Mouse (Mus musculus) urinary bladder, adult 2 months (tissue): ENCODE measurements around the gene Cetn4. TPM values are rescaled to one million over a fixed set of nuclear protein-coding genes. Genes with fewer than 3 reads are reported as not detected.

Source experiments
- DNase-seq: peaks from one replicate; pipeline ENCODE4 v3.0.0; 2022; ENCODE audit warnings: low spot score
- polyA plus RNA-seq: library from polyadenylated mRNA; depleted of rRNA; stranded (reverse); fragments of >200 nt; gene quantifications from 2 replicates; pipeline ENCODE4 v1.2.3, GENCODE M21; 2012; rRNA removed

The Cetn4 gene
- polyA plus RNA-seq, 1 experiment: 3.2 TPM

- DNase-seq: no peak
These were observed 9.8 kb downstream of the Cetn4 start for GRCm38 (mm10) chr3:37302685-37303084.

GRCm38 (mm10) chr3:37299470-37299869 is 13.0 kb downstream of the Cetn4 start:
- DNase-seq: no peak

GRCm38 (mm10) chr3:37292654-37293053 is 19.9 kb downstream of the Cetn4 start:
- DNase-seq: no peak

GRCm38 (mm10) chr3:37291929-37292328 is 20.6 kb downstream of the Cetn4 start:
- no peak for DNase-seq

GRCm38 (mm10) chr3:37290881-37291541 is 21.5 kb downstream of the Cetn4 start:
- DNase-seq: no peak

- no peak for DNase-seq
These were observed 23.3 kb downstream of the Cetn4 start for GRCm38 (mm10) chr3:37289237-37289636.

- no peak for DNase-seq
These were observed 29.3 kb downstream of the Cetn4 start for GRCm38 (mm10) chr3:37283234-37283633.

GRCm38 (mm10) chr3:37282299-37282922 is 30.1 kb downstream of the Cetn4 start:
- no peak for DNase-seq

- no peak for DNase-seq
These were observed 31.6 kb downstream of the Cetn4 start for GRCm38 (mm10) chr3:37280871-37281270.

GRCm38 (mm10) chr3:37280221-37280620 is 32.3 kb downstream of the Cetn4 start:
- DNase-seq: no peak

GRCm38 (mm10) chr3:37274661-37275060 is 37.8 kb downstream of the Cetn4 start:
- DNase-seq: no peak

GRCm38 (mm10) chr3:37273092-37273491 is 39.4 kb downstream of the Cetn4 start:
- no peak for DNase-seq

- no peak for DNase-seq
These were observed 41.3 kb downstream of the Cetn4 start for GRCm38 (mm10) chr3:37271209-37271608.

- no peak for DNase-seq
These were observed 42.6 kb downstream of the Cetn4 start for GRCm38 (mm10) chr3:37269926-37270325.

GRCm38 (mm10) chr3:37268338-37268737 is 44.2 kb downstream of the Cetn4 start:
- no peak for DNase-seq

- no peak for DNase-seq
These were observed 53.0 kb downstream of the Cetn4 start for GRCm38 (mm10) chr3:37259331-37259999.

- DNase-seq: no peak
These were observed 54.7 kb downstream of the Cetn4 start for GRCm38 (mm10) chr3:37257776-37258175.

Other genes starting within 250 kb of the Cetn4 start
- not detected in 2 replicates for gene Adad1, start 249.2 kb downstream of the Cetn4 start, polyA plus RNA-seq
- gene Il2, start 186.7 kb downstream of the Cetn4 start, polyA plus RNA-seq: 0.19 and 0.43 TPM in 2 replicates
- not detected in 2 replicates for gene Il21, start 80.1 kb downstream of the Cetn4 start, polyA plus RNA-seq
- gene Bbs12, start 154 bp downstream of the Cetn4 start, polyA plus RNA-seq: 2.2 and 2.6 TPM in 2 replicates
- 6.1 and 7.0 TPM in 2 replicates for gene Fgf2, start 35.6 kb upstream of the Cetn4 start, polyA plus RNA-seq
- gene Spata5, start 107.2 kb upstream of the Cetn4 start, polyA plus RNA-seq: 6.2 and 8.1 TPM in 2 replicates
- 12.8 and 13.4 TPM in 2 replicates for gene Nudt6, start 107.5 kb upstream of the Cetn4 start, polyA plus RNA-seq